8 mouse cellular contexts compared by ENCODE assay signal in the genomic region with DNA sequence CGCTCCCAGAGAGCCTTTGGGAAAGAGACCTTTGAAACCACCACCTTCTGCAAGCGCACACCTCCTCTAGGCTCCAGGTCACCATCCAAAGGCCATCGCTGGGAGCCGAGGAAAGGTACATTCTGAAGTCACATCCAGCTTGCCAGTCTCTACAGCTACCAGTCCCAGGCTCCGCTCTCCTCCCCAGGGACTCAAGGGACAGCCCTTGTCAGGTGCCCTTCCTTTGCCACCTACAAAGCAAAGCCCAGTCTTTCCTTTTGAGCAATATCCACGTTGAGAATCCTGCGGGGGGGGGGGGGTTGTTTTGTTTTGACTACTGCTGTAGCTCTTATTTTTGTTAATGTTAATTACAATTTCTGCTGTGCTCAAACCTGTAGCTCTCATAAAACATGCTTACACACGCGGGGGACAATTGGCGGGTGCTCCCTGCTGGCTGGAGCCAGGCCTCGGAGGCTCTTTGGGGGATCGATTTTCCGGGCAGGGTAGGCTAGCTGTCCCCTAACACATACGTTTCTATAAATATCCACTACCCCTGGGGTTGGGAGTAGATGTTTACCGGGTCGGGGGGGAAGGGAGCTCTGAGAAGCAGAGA. TPM values are rescaled to one million over a fixed set of nuclear protein-coding genes. Genes with fewer than 3 reads are reported as not detected.
DNase-seq lines count a peak whose midpoint lies in the region; ATAC-seq and TF ChIP-seq lines count a peak whose summit lies in the region.

No protein-coding gene starts in this region.

- DNase-seq in heart, postnatal 10 days: no peak
- peak; percentile 26 for DNase-seq in G1E (ENCODE audit: low spot score)
- DNase-seq in forebrain, embryonic 14.5 days (ENCODE audit: low spot score): no peak
- no peak for DNase-seq in left cerebral cortex, adult 8-10 months (ENCODE audit: low spot score in 2 of 2)
- no peak for DNase-seq in spleen, postnatal 4 days (ENCODE audit: low spot score in 2 of 2)

- TF ChIP-seq CTCF in G1E (IDR thresholded peaks at IDR 0.05; ENCODE audit: low read depth, low read length): no peak

- H3K27ac ChIP-seq in heart, embryonic 12.5 days (ENCODE audit: poor library complexity, severe bottlenecking): peak overlapping the region; percentile 96
- H3K27ac ChIP-seq in forebrain, embryonic 14.5 days (ENCODE audit: low read depth, low read length): peak overlapping the region; percentile 95; the same call in 1 of the 2 replicates
- H3K27ac ChIP-seq in kidney, embryonic 14.5 days (ENCODE audit: low read depth, low read length): peak overlapping the region; percentile 97; the same call in 1 of the 2 replicates
- H3K27ac ChIP-seq in midbrain, embryonic 15.5 days: peak overlapping the region; percentile 94

- H3K36me3 ChIP-seq in heart, embryonic 12.5 days: peaks cover 29% of the 10 kb centered on the region
- peaks cover 41% of the 10 kb centered on the region for H3K36me3 ChIP-seq in G1E (replicated peaks)
- peaks cover 29% of the 10 kb centered on the region for H3K36me3 ChIP-seq in forebrain, embryonic 14.5 days (ENCODE audit: control insufficient read depth, insufficient read depth, low read length)
- peaks cover 12% of the 10 kb centered on the region for H3K36me3 ChIP-seq in kidney, embryonic 14.5 days (ENCODE audit: control insufficient read depth, insufficient read depth, low read length)
- H3K36me3 ChIP-seq in midbrain, embryonic 15.5 days (replicated peaks): no peaks in the 10 kb centered on the region; the same call in 1 of the 2 replicates

- peak overlapping the region; percentile 94 for H3K4me2 ChIP-seq in heart, embryonic 12.5 days
- H3K4me2 ChIP-seq in forebrain, embryonic 14.5 days (ENCODE audit: low read length): peak overlapping the region; percentile 82
- peak overlapping the region; percentile 83 for H3K4me2 ChIP-seq in kidney, embryonic 14.5 days (replicated peaks; ENCODE audit: low read depth, low read length)
- H3K4me2 ChIP-seq in midbrain, embryonic 15.5 days: peak overlapping the region; percentile 83

- 0 out of 2 replicates have a peak, but pooled peaks have one; percentile 3 for ATAC-seq in heart, embryonic 12.5 days (ENCODE audit: insufficient number of reproducible peaks, low FRiP score)
- ATAC-seq in G1E (ENCODE audit: extremely low read depth, insufficient number of reproducible peaks, low FRiP score, poor library complexity, severe bottlenecking): no peak
- peak; percentile 2; the same call in 1 of the 2 replicates for ATAC-seq in forebrain, embryonic 14.5 days
- ATAC-seq in kidney, embryonic 14.5 days (ENCODE audit: low FRiP score, low TSS enrichment): no peak
- 0 out of 2 replicates have a peak, but pooled peaks have one; percentile 1 for ATAC-seq in midbrain, embryonic 15.5 days (replicated peaks)

- peaks cover 48% of the 10 kb centered on the region for H3K4me1 ChIP-seq in heart, embryonic 12.5 days (replicated peaks)
- H3K4me1 ChIP-seq in G1E (ENCODE audit: insufficient read depth, low read depth, low read length): peaks cover 37% of the 10 kb centered on the region
- H3K4me1 ChIP-seq in forebrain, embryonic 14.5 days (ENCODE audit: control insufficient read depth, insufficient read depth, low read length): peaks cover 26% of the 10 kb centered on the region
- H3K4me1 ChIP-seq in kidney, embryonic 14.5 days (ENCODE audit: control insufficient read depth, insufficient read depth, low read length): peaks cover 19% of the 10 kb centered on the region
- H3K4me1 ChIP-seq in midbrain, embryonic 15.5 days: peaks cover 42% of the 10 kb centered on the region

- WGBS in heart, embryonic 12.5 days: 9% methylated on average over 16 of the region's 16 CpGs
- 8% methylated on average over 16 of the region's 16 CpGs for WGBS in forebrain, embryonic 14.5 days
- 8% methylated on average over 16 of the region's 16 CpGs for WGBS in kidney, embryonic 14.5 days
- 9% methylated on average over 16 of the region's 16 CpGs for WGBS in midbrain, embryonic 15.5 days

- H3K4me3 ChIP-seq in heart, embryonic 12.5 days: peak overlapping the region; percentile 92
- H3K4me3 ChIP-seq in G1E (ENCODE audit: low read depth, low read length): peak overlapping the region; percentile 92
- H3K4me3 ChIP-seq in forebrain, embryonic 14.5 days (ENCODE audit: low read depth, low read length): peak overlapping the region; percentile 94
- peak overlapping the region; percentile 94 for H3K4me3 ChIP-seq in kidney, embryonic 14.5 days (ENCODE audit: low read length)
- peak overlapping the region; percentile 92 for H3K4me3 ChIP-seq in midbrain, embryonic 15.5 days

- intact Hi-C loops in heart, postnatal 10 days (cut with DNase I): loop anchor here (10.0 kb wide), 1 partner anchor 357 kb away; no protein-coding TSS in a partner anchor

- H3K27me3 ChIP-seq in heart, embryonic 12.5 days (replicated peaks): no peaks in the 10 kb centered on the region
- peaks cover 16% of the 10 kb centered on the region for H3K27me3 ChIP-seq in G1E (ENCODE audit: insufficient read depth, low read length)
- H3K27me3 ChIP-seq in forebrain, embryonic 14.5 days (replicated peaks; ENCODE audit: control insufficient read depth, insufficient read depth, low read length): no peaks in the 10 kb centered on the region
- no peaks in the 10 kb centered on the region for H3K27me3 ChIP-seq in kidney, embryonic 14.5 days (ENCODE audit: control insufficient read depth, insufficient read depth, low read length)
- H3K27me3 ChIP-seq in midbrain, embryonic 15.5 days (replicated peaks): no peaks in the 10 kb centered on the region

- H3K9ac ChIP-seq in heart, embryonic 12.5 days: peak overlapping the region; percentile 98
- peak overlapping the region; percentile 98 for H3K9ac ChIP-seq in forebrain, embryonic 14.5 days (ENCODE audit: low read length)
- peak overlapping the region; percentile 98 for H3K9ac ChIP-seq in kidney, embryonic 14.5 days (ENCODE audit: low read depth, low read length)
- H3K9ac ChIP-seq in midbrain, embryonic 15.5 days: peak overlapping the region; percentile 90

- no peaks in the 10 kb centered on the region for H3K9me3 ChIP-seq in heart, embryonic 12.5 days (replicated peaks)
- H3K9me3 ChIP-seq in G1E (replicated peaks): no peaks in the 10 kb centered on the region
- no peaks in the 10 kb centered on the region for H3K9me3 ChIP-seq in forebrain, embryonic 14.5 days (replicated peaks; ENCODE audit: control insufficient read depth, low read length)
- no peaks in the 10 kb centered on the region for H3K9me3 ChIP-seq in kidney, embryonic 14.5 days (ENCODE audit: control insufficient read depth, low read length)
- H3K9me3 ChIP-seq in midbrain, embryonic 15.5 days: no peaks in the 10 kb centered on the region

RNA-seq across cellular contexts. Expression of a gene that starts 2.6 kb away (rescaled TPM):
- polyA plus RNA-seq in heart, embryonic 12.5 days (2016; fragmentation: Nextera tagmentation; extraction: Ambion mirVana): 13.3 and 14.6 TPM in 2 replicates
- total RNA-seq in heart, postnatal 10 days (2021): 100 to 1,000 TPM; 114 to 116 TPM
- total RNA-seq in G1E (2014; fragmentation: Nextera tagmentation) (29.0 and 32.9 TPM in 2 replicates), G1E (2017) (12.5 and 14.7 TPM in 2 replicates)
- 9.8 and 10.3 TPM in 2 replicates for polyA plus RNA-seq in G1E (2012)
- 14.8 and 17.9 TPM in 2 replicates for polyA plus RNA-seq in forebrain, embryonic 14.5 days (2014; fragmentation: Nextera tagmentation; extraction: Ambion mirVana)
- polyA plus RNA-seq in kidney, embryonic 14.5 days (2014; fragmentation: Nextera tagmentation; extraction: Ambion mirVana): 11.2 and 12.3 TPM in 2 replicates
- polyA plus RNA-seq in midbrain, embryonic 15.5 days (2015; fragmentation: Nextera tagmentation; extraction: Ambion mirVana): 12.0 and 12.2 TPM in 2 replicates
- total RNA-seq in left cerebral cortex, adult 8-10 months (2022): 10 to 100 TPM; 31.5 to 39.4 (median 33.5) TPM

Comparison
In these comparisons a context has a peak if more than half of its experiments do, and no peak if none do; other contexts are left out.
1. ATAC-seq: peak in heart, embryonic 12.5 days (single experiment), forebrain, embryonic 14.5 days (single experiment) and midbrain, embryonic 15.5 days (single experiment); none in G1E (single experiment) and kidney, embryonic 14.5 days (single experiment).
2. Peak in every context shown above with its lines, with median percentiles within 50 percentile points of each other: H3K27ac ChIP-seq, H3K4me2 ChIP-seq, H3K4me3 ChIP-seq and H3K9ac ChIP-seq.